Mouse (Mus musculus) intestine, postnatal 0 days (tissue): ENCODE data around the gene Wnk2. TPM values are rescaled to one million over a fixed set of nuclear protein-coding genes. Genes with fewer than 3 reads are reported as not detected.
A peak's percentile ranks its signal among the peaks of the same experiment; 100 is the strongest.

ENCODE experiments used
- ATAC-seq: fragments of 200-750 bp; cut with Nextera tagmentation; 2 replicates; pipeline ENCODE4 v1.8.0; 2017; ENCODE audit warnings: mild to moderate bottlenecking, moderate TSS enrichment, moderate library complexity
- H3K27ac ChIP-seq: fragments of 300-500 bp; sonication (generic); 2 replicates; pipeline ENCODE4 v1.5.1; 2014; ENCODE audit warnings: mild to moderate bottlenecking, low read depth, low read length, moderate library complexity
- H3K27me3 ChIP-seq: fragments of 300-500 bp; sonication (generic); replicated peaks from 2 replicates; pipeline ENCODE4 v1.6.1; 2014; ENCODE audit warnings: low read length, mixed read lengths; ENCODE audit not compliant: control insufficient read depth, insufficient read depth
- H3K36me3 ChIP-seq: fragments of 300-500 bp; sonication (generic); 2 replicates; pipeline ENCODE4 v1.6.1; 2014; ENCODE audit warnings: mild to moderate bottlenecking, moderate library complexity; ENCODE audit not compliant: control insufficient read depth, insufficient read depth
- H3K4me1 ChIP-seq: fragments of 300-500 bp; sonication (generic); replicated peaks from 2 replicates; pipeline ENCODE4 v1.6.1; 2014; ENCODE audit warnings: antibody characterized with exemption, low read length, mixed read lengths; ENCODE audit not compliant: control insufficient read depth, insufficient read depth
- H3K4me2 ChIP-seq: fragments of 300-500 bp; sonication (generic); replicated peaks from 2 replicates; pipeline ENCODE4 v1.6.1; 2014; ENCODE audit warnings: low read depth, mild to moderate bottlenecking, moderate library complexity
- H3K4me3 ChIP-seq: fragments of 300-500 bp; sonication (generic); 2 replicates; pipeline ENCODE4 v1.5.1; 2014; ENCODE audit warnings: low read depth, low read length
- H3K9ac ChIP-seq: fragments of 300-500 bp; sonication (generic); 2 replicates; pipeline ENCODE4 v1.6.1; 2014; ENCODE audit warnings: mild to moderate bottlenecking, low read depth, low read length
- H3K9me3 ChIP-seq: fragments of 300-500 bp; sonication (generic); 2 replicates; pipeline ENCODE4 v1.6.1; 2016; ENCODE audit warnings: mixed run types; ENCODE audit not compliant: control insufficient read depth
- CTCF ChIP-seq: sonication (generic); IDR thresholded peaks from 2 replicates; pipeline ENCODE4 v1.5.1; 2016; ENCODE audit warnings: low read depth, mild to moderate bottlenecking, control low read depth, antibody characterized with exemption, moderate library complexity
- WGBS: fragments of 180-500 bp; shearing (Covaris S2); extraction: QIAGEN DNeasy Blood & Tissue Kit; methylation state at CpG from one replicate; pipeline ENCODE4 v1.1.7; 2014; 5-methylcytosine and 5-hydroxymethylcytosine counted together
- polyA plus RNA-seq: library from polyadenylated mRNA; unstranded; fragments of >200 nt; fragmentation: Nextera tagmentation; extraction: Ambion mirVana; gene quantifications from 2 replicates; pipeline ENCODE4 v1.2.1, GENCODE M21; 2015

Wnk2 gene
- polyA plus RNA-seq, 1 experiment from 2014 or later = 1.7 TPM

DNA sequence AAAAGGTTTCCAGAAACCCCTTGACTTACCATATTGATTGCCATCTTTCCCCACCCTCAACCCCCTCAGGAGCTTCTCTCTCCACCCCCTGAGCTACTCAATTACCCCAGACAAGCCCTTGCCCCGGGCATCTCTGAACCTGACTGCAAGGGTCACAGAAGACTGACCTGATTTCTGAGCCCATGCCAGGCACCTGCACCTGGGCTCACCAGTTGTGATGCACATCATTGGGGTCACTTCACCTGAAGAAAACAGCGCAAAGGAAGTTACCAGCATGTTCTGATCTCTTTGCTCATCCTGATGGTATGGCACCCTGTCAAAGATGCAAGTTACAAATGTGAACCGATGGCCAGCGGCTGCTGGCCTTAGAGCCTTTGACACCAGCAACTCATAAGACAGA lies 873 bp upstream of the Wnk2 start:
- peaks cover 8% of the 10 kb centered on the region; the same call in 1 of the 2 replicates for H3K4me1 ChIP-seq
- WGBS = 87% methylated on average over 4 of the region's 4 CpGs
- H3K4me2 ChIP-seq = no peak overlapping the region
- no peaks in the 10 kb centered on the region for H3K9me3 ChIP-seq
- TF ChIP-seq CTCF = no peak
- no peak for ATAC-seq
- no peaks in the 10 kb centered on the region for H3K36me3 ChIP-seq
- no peaks in the 10 kb centered on the region for H3K27me3 ChIP-seq
- H3K27ac ChIP-seq = no peak overlapping the region
- no peak overlapping the region for H3K4me3 ChIP-seq
- no peak overlapping the region for H3K9ac ChIP-seq

DNA sequence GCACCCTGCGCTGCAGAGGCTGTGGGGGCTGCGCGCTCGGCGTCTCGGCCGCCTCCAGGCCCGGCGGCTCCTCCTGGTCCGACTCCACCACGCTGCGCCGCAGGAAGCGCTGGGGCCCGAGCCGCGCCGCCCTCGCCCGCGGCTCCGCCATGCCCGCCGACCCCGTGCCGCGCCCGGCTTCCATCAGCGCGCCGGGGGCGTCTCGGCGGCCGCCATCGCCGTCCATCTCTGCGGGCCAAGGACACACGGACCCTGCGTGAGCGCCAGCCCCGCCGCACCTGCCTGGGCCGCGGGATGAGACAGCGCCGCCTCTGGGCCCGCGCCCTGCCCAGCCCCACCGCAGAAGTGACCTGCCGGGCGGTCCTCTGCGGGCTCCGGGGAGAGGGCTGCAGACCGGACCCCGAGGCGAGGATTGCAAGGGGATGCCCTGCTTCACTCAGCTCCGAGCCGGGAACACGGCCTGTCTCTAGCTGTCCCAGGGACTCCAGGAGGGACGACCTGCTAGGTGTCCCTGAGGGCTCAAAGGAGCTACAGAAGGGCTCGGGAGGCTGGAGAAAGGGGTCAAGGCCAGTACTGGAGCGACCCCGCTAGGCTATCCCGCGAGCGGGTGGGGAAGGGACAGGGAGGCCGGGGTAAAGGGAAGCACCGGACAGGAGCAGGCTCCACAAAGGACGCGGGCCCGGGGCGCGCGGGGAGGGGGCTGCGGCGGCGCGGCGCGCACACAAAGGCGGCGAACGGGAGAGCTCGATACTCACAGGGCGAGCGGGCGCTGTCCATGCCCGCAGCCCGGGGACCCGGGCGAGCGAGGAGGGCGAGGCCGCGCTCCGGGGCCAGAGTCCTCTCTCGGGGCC lies 582 bp downstream of the Wnk2 start:
- H3K4me3 ChIP-seq = peak overlapping the region; percentile 77
- peak; percentile 72 for ATAC-seq
- H3K9me3 ChIP-seq = no peaks in the 10 kb centered on the region
- H3K4me1 ChIP-seq = peaks cover 8% of the 10 kb centered on the region; the same call in 1 of the 2 replicates
- peak overlapping the region; percentile 71 for H3K9ac ChIP-seq
- H3K27ac ChIP-seq = no peak overlapping the region; the same call in 1 of the 2 replicates
- H3K36me3 ChIP-seq = no peaks in the 10 kb centered on the region
- H3K27me3 ChIP-seq = no peaks in the 10 kb centered on the region
- H3K4me2 ChIP-seq = peak overlapping the region; percentile 100
- TF ChIP-seq CTCF = peak; percentile 44
- under 1% methylated on average over 83 of the region's 98 CpGs for WGBS

DNA sequence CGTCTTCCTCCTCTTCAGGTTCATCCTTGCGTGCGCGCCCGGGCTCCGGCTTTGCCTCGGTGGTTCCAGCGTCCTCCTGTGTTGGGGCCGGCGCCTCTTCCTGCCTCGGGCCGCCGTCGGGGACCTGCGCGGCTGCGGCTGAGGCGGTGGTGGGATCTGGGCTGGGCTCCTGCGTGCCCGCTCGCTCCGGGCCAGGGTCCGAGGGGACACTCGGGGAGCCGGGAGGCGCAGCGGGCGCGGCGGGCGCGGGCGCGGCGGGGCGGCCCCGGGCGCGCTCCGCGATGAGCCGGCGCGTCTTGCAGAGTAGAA lies 1.2 kb downstream of the Wnk2 start:
- peak overlapping the region; percentile 100 for H3K4me2 ChIP-seq
- 1% methylated on average over 32 of the region's 44 CpGs for WGBS
- no peak overlapping the region for H3K27ac ChIP-seq
- H3K9ac ChIP-seq = peak overlapping the region; percentile 71
- H3K4me3 ChIP-seq = peak overlapping the region; percentile 77
- peak; percentile 22; the same call in 1 of the 2 replicates for ATAC-seq
- H3K9me3 ChIP-seq = no peaks in the 10 kb centered on the region
- peaks cover 8% of the 10 kb centered on the region; the same call in 1 of the 2 replicates for H3K4me1 ChIP-seq
- H3K27me3 ChIP-seq = no peaks in the 10 kb centered on the region
- no peaks in the 10 kb centered on the region for H3K36me3 ChIP-seq
- TF ChIP-seq CTCF = no peak

DNA sequence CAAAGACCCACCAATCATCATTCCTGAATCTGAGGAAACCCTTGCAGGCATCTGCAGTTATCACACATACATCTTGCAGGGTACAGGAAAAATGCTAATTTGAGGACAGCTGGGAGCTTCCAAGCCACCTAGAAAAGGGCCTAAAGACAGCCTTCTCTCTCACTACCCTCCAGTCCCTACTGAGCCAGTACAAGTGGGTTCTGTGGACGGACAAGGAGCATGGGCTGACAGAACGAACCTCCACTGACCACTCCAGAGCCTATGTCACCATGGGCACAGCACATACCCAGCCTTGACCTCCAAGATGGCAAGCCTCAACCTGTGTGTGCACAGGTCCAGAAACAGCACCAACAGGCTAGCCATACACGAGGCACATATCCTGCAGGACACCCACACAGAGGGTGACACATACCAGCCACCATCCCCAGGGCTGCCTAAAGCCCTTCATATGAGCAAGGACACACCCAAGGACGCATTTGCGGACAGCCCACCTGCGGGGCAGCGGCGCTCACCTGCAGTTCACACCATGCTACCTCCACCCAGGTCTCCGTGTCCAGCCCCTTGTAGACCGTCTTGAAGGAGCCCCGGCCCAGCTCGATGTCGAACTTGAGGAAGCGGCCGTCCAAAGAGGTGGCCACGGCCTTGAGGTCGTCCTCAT lies 1.6 kb downstream of the Wnk2 start:
- Histone ChIP-seq H3K27ac (no peak overlapping the region), H3K9ac (peak overlapping the region; percentile 71; the same call in 1 of the 2 replicates), H3K36me3 (no peaks in the 10 kb centered on the region), H3K9me3 (no peaks in the 10 kb centered on the region), H3K4me1 (peaks cover 8% of the 10 kb centered on the region; the same call in 1 of the 2 replicates), H3K27me3 (no peaks in the 10 kb centered on the region), H3K4me2 (peak overlapping the region; percentile 100), H3K4me3 (peak overlapping the region; percentile 77)
- ATAC-seq = no peak
- 23% methylated on average over 17 of the region's 17 CpGs for WGBS
- no peak for TF ChIP-seq CTCF

DNA sequence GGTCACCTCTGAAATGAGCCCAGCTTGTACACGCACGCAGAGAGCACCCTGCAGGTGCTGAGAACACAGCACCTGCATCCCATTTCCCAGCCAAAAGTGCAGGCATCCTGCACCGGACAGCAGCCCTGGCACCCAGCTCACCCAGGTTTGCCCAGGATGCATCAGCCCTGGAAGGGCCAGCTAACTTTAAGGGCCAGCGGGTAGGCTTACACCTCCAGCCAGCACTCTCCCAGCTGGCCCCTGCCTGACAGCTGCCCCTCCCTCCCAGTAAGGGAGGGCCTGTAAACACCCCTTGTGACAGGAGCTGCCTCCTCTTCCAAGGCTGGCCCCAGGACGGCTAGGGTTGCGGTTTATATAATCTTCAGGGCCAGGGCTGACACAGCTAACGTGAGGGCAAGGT lies 2.4 kb downstream of the Wnk2 start:
- no peak for TF ChIP-seq CTCF
- H3K4me1 ChIP-seq = peaks cover 8% of the 10 kb centered on the region; the same call in 1 of the 2 replicates
- H3K4me3 ChIP-seq = no peak overlapping the region
- H3K4me2 ChIP-seq = peak overlapping the region; percentile 100; the same call in 1 of the 2 replicates
- no peak for ATAC-seq
- no peak overlapping the region for H3K27ac ChIP-seq
- no peaks in the 10 kb centered on the region for H3K27me3 ChIP-seq
- H3K9me3 ChIP-seq = no peaks in the 10 kb centered on the region
- H3K36me3 ChIP-seq = no peaks in the 10 kb centered on the region
- WGBS = 43% methylated on average over 7 of the region's 7 CpGs
- no peak overlapping the region for H3K9ac ChIP-seq

DNA sequence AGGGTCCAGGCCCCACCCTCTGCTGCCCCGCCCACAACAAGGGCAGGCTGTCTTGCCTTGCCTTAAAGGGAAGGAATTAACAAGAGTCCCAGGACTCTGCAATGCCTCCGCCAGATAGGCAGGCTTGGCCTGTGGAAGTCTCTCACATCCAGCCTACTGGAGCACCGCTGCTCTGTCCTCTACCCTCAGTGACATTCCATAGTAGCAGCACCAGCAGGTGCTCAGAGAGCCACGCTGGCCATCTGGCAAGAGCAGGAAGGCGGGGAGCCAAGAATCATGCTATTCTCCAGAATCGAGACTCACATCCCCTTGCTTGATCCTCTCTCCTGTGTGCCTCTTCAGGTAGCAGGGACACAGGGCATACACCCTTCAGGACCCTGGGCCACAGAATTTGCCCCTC lies 3.4 kb downstream of the Wnk2 start:
- Histone ChIP-seq H3K36me3 (no peaks in the 10 kb centered on the region), H3K4me1 (peaks cover 8% of the 10 kb centered on the region; the same call in 1 of the 2 replicates), H3K27me3 (no peaks in the 10 kb centered on the region), H3K9me3 (no peaks in the 10 kb centered on the region), H3K4me2 (0 out of 2 replicates have a peak overlapping the region, but pooled peaks have one; percentile 6), H3K27ac (no peak overlapping the region), H3K4me3 (no peak overlapping the region), H3K9ac (no peak overlapping the region)
- WGBS = 44% methylated on average over 6 of the region's 6 CpGs
- no peak for ATAC-seq
- no peak for TF ChIP-seq CTCF
